Mouse (Mus musculus) cerebellum, adult 2 months (tissue): ENCODE measurements around the gene Etl4.

Experiments
- CTCF ChIP-seq: fragments of 200-500 bp; IDR thresholded peaks from 2 replicates; pipeline ENCODE4 v1.5.1; 2011; ENCODE audit warnings: low read depth, mild to moderate bottlenecking, control low read depth, low read length, moderate library complexity, borderline replicate concordance; ENCODE audit not compliant: insufficient read depth
- POLR2A ChIP-seq: fragments of 200-500 bp; IDR thresholded peaks from 2 replicates; pipeline ENCODE4 v1.6.1; 2011; ENCODE audit warnings: low read length, control low read depth, borderline replicate concordance; ENCODE audit not compliant: insufficient read depth

DNA sequence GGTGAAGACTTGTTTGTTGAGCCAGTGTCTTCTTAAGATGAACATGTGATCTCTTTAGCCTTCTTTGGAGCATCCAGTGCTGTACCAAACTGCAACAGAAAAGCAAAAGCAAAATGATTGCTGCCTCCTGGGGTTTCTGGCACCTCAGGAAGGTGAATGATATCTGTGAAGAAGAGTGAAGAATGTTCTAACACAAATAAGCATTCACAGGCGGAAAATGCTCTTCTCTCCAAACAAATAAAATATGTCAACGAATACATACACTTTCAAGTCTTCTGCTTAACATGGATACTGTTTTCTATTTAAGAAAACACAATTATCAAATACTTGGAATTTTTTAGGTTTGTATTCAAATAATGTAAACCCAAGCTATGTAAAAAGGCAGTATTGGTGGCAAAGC, 678.3 kb downstream of the Etl4 start:
- TF ChIP-seq POLR2A (no peak), CTCF (no peak)
